Mouse (Mus musculus) testis, adult 2 months (tissue): Measurements from ENCODE around the gene Arhgap18.

ENCODE experiments used
- CTCF ChIP-seq: fragments of 200-500 bp; IDR thresholded peaks from 2 replicates; pipeline ENCODE4 v1.5.1; 2012; ENCODE audit warnings: low read depth, mild to moderate bottlenecking, inconsistent platforms, low read length, moderate library complexity; ENCODE audit not compliant: control insufficient read depth, insufficient read depth, insufficient replicate concordance
- POLR2A ChIP-seq: fragments of 200-500 bp; IDR thresholded peaks from 2 replicates; pipeline ENCODE4 v1.6.1; 2012; ENCODE audit warnings: low read depth, mild to moderate bottlenecking, inconsistent platforms, low read length, moderate library complexity; ENCODE audit not compliant: control insufficient read depth

GRCm38 (mm10) chr10:26793013-26793412 is 39.8 kb downstream of the Arhgap18 start:
- TF ChIP-seq CTCF (no peak), POLR2A (no peak)
